Comparison of ENCODE assay signal across 7 mouse cellular contexts in the genomic region with DNA sequence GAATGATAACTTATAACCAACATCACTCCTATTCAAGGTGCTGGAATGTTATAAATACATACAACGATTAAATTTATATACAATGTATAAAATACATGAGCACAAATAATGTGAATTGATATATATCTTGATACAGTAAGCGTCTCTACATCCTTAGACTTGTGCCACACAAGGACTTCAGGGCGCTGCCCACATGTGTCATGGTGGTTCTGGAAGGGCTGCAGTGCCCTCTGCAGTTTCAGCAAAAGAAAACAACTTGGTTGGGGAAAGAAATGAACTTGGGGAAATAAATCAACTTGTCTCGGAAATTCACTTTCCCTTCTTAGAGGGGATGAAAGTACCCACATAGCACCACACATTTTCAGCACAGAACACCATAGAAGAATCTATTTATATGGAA. TPM values are rescaled to one million over a fixed set of nuclear protein-coding genes. Genes with fewer than 3 reads are reported as not detected.
DNase-seq lines count a peak whose midpoint lies in the region; ATAC-seq and TF ChIP-seq lines count a peak whose summit lies in the region.

No protein-coding gene starts in this region.

- no peak overlapping the region for H3K27ac ChIP-seq in ES-Bruce4 (ENCODE audit: insufficient read depth, low read length)
- H3K27ac ChIP-seq in limb, embryonic 10.5 days = no peak overlapping the region

- DNase-seq in left cerebral cortex, adult 18-20 months (ENCODE audit: low spot score in 2 of 2) = peak; percentile 22 to 31
- no peak for DNase-seq in left cerebral cortex, adult 8-10 months (ENCODE audit: low spot score in 2 of 2)
- DNase-seq in adipocyte (ENCODE audit: low spot score) = peak; percentile 50
- DNase-seq in limb, embryonic 10.5 days (ENCODE audit: low spot score) = peak; percentile 35
- peak; percentile 24 for DNase-seq in right cerebral cortex, postnatal 25 days

- no peaks in the 10 kb centered on the region for H3K36me3 ChIP-seq in ES-Bruce4 (ENCODE audit: control insufficient read depth, insufficient read depth, low read length, poor library complexity, severe bottlenecking)
- no peaks in the 10 kb centered on the region for H3K36me3 ChIP-seq in limb, embryonic 10.5 days

- TF ChIP-seq CTCF in ES-Bruce4 (IDR thresholded peaks at IDR 0.05; ENCODE audit: low read depth, low read length) = peak; percentile 35

- H3K27me3 ChIP-seq in ES-Bruce4 (ENCODE audit: control insufficient read depth, insufficient read depth, low read length, poor library complexity, severe bottlenecking) = no peaks in the 10 kb centered on the region
- no peaks in the 10 kb centered on the region for H3K27me3 ChIP-seq in limb, embryonic 10.5 days (ENCODE audit: low read depth, poor library complexity, severe bottlenecking)

- no peaks in the 10 kb centered on the region for H3K4me1 ChIP-seq in ES-Bruce4 (ENCODE audit: control insufficient read depth, insufficient read depth, low read length)
- 0 out of 2 replicates have a peak, but pooled peaks cover under 1% of the 10 kb centered on the region for H3K4me1 ChIP-seq in limb, embryonic 10.5 days

- H3K4me3 ChIP-seq in ES-Bruce4 (ENCODE audit: low read depth, low read length) = no peak overlapping the region
- H3K4me3 ChIP-seq in limb, embryonic 10.5 days = no peak overlapping the region

- TF ChIP-seq EP300 in ES-Bruce4 (IDR thresholded peaks at IDR 0.05; ENCODE audit: insufficient read depth, low read depth, low read length) = no peak

- peak; percentile 78 for ATAC-seq in granulocyte monocyte progenitor cell, adult 5-6 weeks (replicated peaks; ENCODE audit: poor library complexity, severe bottlenecking)

- no peaks in the 10 kb centered on the region for H3K9me3 ChIP-seq in ES-Bruce4 (replicated peaks; ENCODE audit: control insufficient read depth, insufficient read depth, low read length, poor library complexity, severe bottlenecking)
- H3K9me3 ChIP-seq in limb, embryonic 10.5 days (replicated peaks) = no peaks in the 10 kb centered on the region

- TF ChIP-seq POLR2A in ES-Bruce4 (IDR thresholded peaks at IDR 0.05; ENCODE audit: insufficient read depth, low read length) = no peak

- H3K9ac ChIP-seq in ES-Bruce4 (ENCODE audit: low read depth, poor library complexity, severe bottlenecking) = no peak overlapping the region

- WGBS in limb, embryonic 10.5 days = 54% methylated on average over 4 of the region's 4 CpGs

RNA-seq across cellular contexts. Expression of a gene that starts 5.7 kb away (rescaled TPM):
- 1 to 10 TPM in 1 of 2 experiments, under 1 TPM in 1; 0.89 to 1.5 TPM for total RNA-seq in left cerebral cortex, adult 18-20 months (2021)
- total RNA-seq in left cerebral cortex, adult 8-10 months (2022) = 1 to 10 TPM; 1.2 to 2.4 (median 1.2) TPM
- 85.5 and 88.7 TPM in 2 replicates for polyA plus RNA-seq in ES-Bruce4 (2011; ENCODE audit: insufficient read depth, insufficient read length, low read depth, missing spikeins)
- 25.4 and 28.0 TPM in 2 replicates for total RNA-seq in granulocyte monocyte progenitor cell, adult 5-6 weeks (2014; fragmentation: Nextera tagmentation)
- 65.1 and 74.5 TPM in 2 replicates for total RNA-seq in granulocyte monocyte progenitor cell, adult 5-6 weeks (2017)
- polyA plus RNA-seq in limb, embryonic 10.5 days (2016; fragmentation: Nextera tagmentation; extraction: Ambion mirVana) = 29.9 and 39.5 TPM in 2 replicates

Comparison
In these comparisons a context has a peak if more than half of its experiments do, and no peak if none do; other contexts are left out.
1. DNase-seq: peak in left cerebral cortex, adult 18-20 months (2 of 2), adipocyte (single experiment), limb, embryonic 10.5 days (single experiment) and right cerebral cortex, postnatal 25 days (single experiment); none in left cerebral cortex, adult 8-10 months (0 of 2).
2. RNA of a gene that starts 5.7 kb away (total RNA-seq): 25.4 to 74.5 TPM in granulocyte monocyte progenitor cell, adult 5-6 weeks; 0.89 to 1.5 TPM in left cerebral cortex, adult 18-20 months and 1.2 to 2.4 TPM in left cerebral cortex, adult 8-10 months; every median in the first group is over 4 times any median in the second.